Mouse (Mus musculus) kidney, postnatal 0 days (tissue): ENCODE results near the gene Gm44502. TPM values are rescaled to one million over a fixed set of nuclear protein-coding genes. Genes with fewer than 3 reads are reported as not detected.
A peak's percentile ranks its signal among the peaks of the same experiment; 100 is the strongest.

ENCODE experiments used
- ATAC-seq: fragments of 200-750 bp; cut with Nextera tagmentation; replicated peaks from 2 replicates; pipeline ENCODE4 v1.8.0; 2017; ENCODE audit warnings: low read depth, moderate number of reproducible peaks, moderate TSS enrichment, moderate library complexity; ENCODE audit not compliant: low FRiP score
- DNase-seq: peaks from one replicate; pipeline ENCODE4 v3.0.0-alpha.2; 2016; ENCODE audit warnings: low spot score
- H3K27ac ChIP-seq: fragments of 300-500 bp; sonication (generic); 2 replicates; pipeline ENCODE4 v1.5.1; 2014; ENCODE audit warnings: mild to moderate bottlenecking
- H3K27me3 ChIP-seq: fragments of 300-500 bp; sonication (generic); 2 replicates; pipeline ENCODE4 v1.6.1; 2014; ENCODE audit warnings: low read length, mixed read lengths; ENCODE audit not compliant: insufficient read depth
- H3K36me3 ChIP-seq: fragments of 300-500 bp; sonication (generic); 2 replicates; pipeline ENCODE4 v1.6.1; 2014; ENCODE audit warnings: low read length, mixed read lengths; ENCODE audit not compliant: insufficient read depth
- H3K4me1 ChIP-seq: fragments of 300-500 bp; sonication (generic); replicated peaks from 2 replicates; pipeline ENCODE4 v1.6.1; 2014; ENCODE audit warnings: antibody characterized with exemption, low read length, mixed read lengths; ENCODE audit not compliant: insufficient read depth
- H3K4me2 ChIP-seq: fragments of 300-500 bp; sonication (generic); 2 replicates; pipeline ENCODE4 v1.6.1; 2014; ENCODE audit warnings: mild to moderate bottlenecking, low read length, moderate library complexity, mixed read lengths
- H3K4me3 ChIP-seq: fragments of 300-500 bp; sonication (generic); replicated peaks from 2 replicates; pipeline ENCODE4 v1.5.1; 2014; ENCODE audit warnings: low read depth, low read length
- H3K9ac ChIP-seq: fragments of 300-500 bp; sonication (generic); 2 replicates; pipeline ENCODE4 v1.6.1; 2014; ENCODE audit warnings: low read depth, low read length
- H3K9me3 ChIP-seq: fragments of 300-500 bp; sonication (generic); replicated peaks from 2 replicates; pipeline ENCODE4 v1.6.1; 2016; ENCODE audit warnings: low read length, inconsistent platforms, mixed read lengths
- CTCF ChIP-seq: IDR thresholded peaks from 2 replicates; pipeline ENCODE4 v1.5.1; 2016; ENCODE audit warnings: antibody characterized with exemption, low read depth, mild to moderate bottlenecking, moderate library complexity
- WGBS: fragments of 180-500 bp; shearing (Covaris S2); extraction: QIAGEN DNeasy Blood & Tissue Kit; methylation state at CpG from one replicate; pipeline ENCODE4 v1.1.7; 2014; 5-methylcytosine and 5-hydroxymethylcytosine counted together
- polyA plus RNA-seq: library from polyadenylated mRNA; unstranded; fragments of >200 nt; fragmentation: Nextera tagmentation; extraction: Ambion mirVana; gene quantifications from 2 replicates; pipeline ENCODE4 v1.2.1, GENCODE M21; 2015

The Gm44502 gene
- polyA plus RNA-seq, 1 experiment from 2014 or later: not detected

- H3K4me3 ChIP-seq: peak overlapping the region; percentile 68
- no peak for TF ChIP-seq CTCF
- ATAC-seq (peak; percentile 37), DNase-seq (no peak)
- peak overlapping the region; percentile 73 for H3K4me2 ChIP-seq
- H3K4me1 ChIP-seq: peaks cover 18% of the 10 kb centered on the region; the same call in 1 of the 2 replicates
- WGBS: 5% methylated on average over 22 of the region's 22 CpGs
- H3K9me3 ChIP-seq: no peaks in the 10 kb centered on the region
- H3K36me3 ChIP-seq: peaks cover 9% of the 10 kb centered on the region; the same call in 1 of the 2 replicates
- no peaks in the 10 kb centered on the region for H3K27me3 ChIP-seq
- H3K9ac ChIP-seq: peak overlapping the region; percentile 75
- H3K27ac ChIP-seq: peak overlapping the region; percentile 20; the same call in 1 of the 2 replicates
Observed at GRCm38 (mm10) chr15:89428821-89429351, 610 bp downstream of the Gm44502 start.

- Histone ChIP-seq H3K27me3 (no peaks in the 10 kb centered on the region), H3K27ac (no peak overlapping the region), H3K36me3 (peaks cover 9% of the 10 kb centered on the region; the same call in 1 of the 2 replicates), H3K4me3 (peak overlapping the region; percentile 68), H3K9me3 (no peaks in the 10 kb centered on the region), H3K4me1 (peaks cover 18% of the 10 kb centered on the region; the same call in 1 of the 2 replicates), H3K9ac (peak overlapping the region; percentile 75; the same call in 1 of the 2 replicates), H3K4me2 (peak overlapping the region; percentile 73)
- DNase-seq (no peak), ATAC-seq (no peak)
- WGBS: 87% methylated on average over 19 of the region's 19 CpGs
- no peak for TF ChIP-seq CTCF
Observed at GRCm38 (mm10) chr15:89428136-89428790, 1.2 kb downstream of the Gm44502 start.

DNA sequence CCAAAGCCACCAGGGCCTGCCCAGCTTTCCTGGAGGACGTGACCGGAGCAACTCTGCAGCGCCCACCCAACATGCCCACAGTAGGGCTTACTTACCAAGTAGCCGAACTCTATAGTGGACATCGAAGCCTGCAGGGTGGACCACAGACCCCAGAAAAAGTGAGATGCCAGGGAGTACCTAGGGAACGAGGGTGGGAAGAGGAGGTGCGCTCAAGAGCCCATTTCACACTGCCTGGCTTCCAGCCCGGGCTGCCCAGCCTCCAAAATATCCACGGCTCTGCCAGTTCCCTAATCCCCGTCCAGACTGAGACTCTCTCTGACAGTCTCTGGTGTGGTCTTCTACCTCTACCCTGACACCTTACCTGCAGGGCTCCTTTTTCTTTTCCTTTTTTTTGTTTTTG, 2.8 kb downstream of the Gm44502 start:
- Histone ChIP-seq H3K9ac (no peak overlapping the region), H3K27me3 (no peaks in the 10 kb centered on the region), H3K36me3 (peaks cover 9% of the 10 kb centered on the region; the same call in 1 of the 2 replicates), H3K4me1 (peaks cover 18% of the 10 kb centered on the region; the same call in 1 of the 2 replicates), H3K9me3 (no peaks in the 10 kb centered on the region), H3K4me3 (no peak overlapping the region), H3K4me2 (no peak overlapping the region), H3K27ac (no peak overlapping the region)
- no peak for ATAC-seq
- DNase-seq: no peak
- no peak for TF ChIP-seq CTCF
- 95% methylated on average over 10 of the region's 10 CpGs for WGBS

DNA sequence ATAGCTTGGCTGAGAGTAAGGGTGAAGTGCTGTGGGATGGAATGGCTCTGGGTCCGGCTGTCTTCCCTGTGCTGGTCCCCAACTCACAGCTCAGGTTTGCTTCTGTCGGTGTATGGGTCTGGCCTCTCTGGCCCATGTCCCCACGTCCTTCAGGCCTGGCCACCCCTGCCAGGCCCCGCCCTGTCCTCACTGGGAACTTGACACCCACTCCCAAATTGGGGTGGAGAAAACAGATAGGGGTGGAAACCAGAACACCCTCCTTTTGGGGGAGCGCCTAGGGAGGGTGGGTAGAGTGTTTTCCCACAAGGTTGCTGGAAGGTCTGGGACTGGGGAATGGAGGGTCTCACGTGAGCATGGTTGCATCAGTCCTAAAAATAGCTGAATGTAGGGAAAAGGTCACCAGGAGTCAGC, 3.8 kb downstream of the Gm44502 start, which contains the start of gene Cpt1b:
Gene Cpt1b (minus strand): TSS at position 153 of the 411 bp plus-strand sequence.
- Histone ChIP-seq H3K27ac (peak within 1 kb of the TSS; percentile 62; the same call in 1 of the 2 replicates), H3K4me2 (peak within 1 kb of the TSS; percentile 34; the same call in 1 of the 2 replicates), H3K4me3 (no peak within 1 kb of the TSS), H3K9ac (0 out of 2 replicates have a peak within 1 kb of the TSS, but pooled peaks have one; percentile 32), H3K27me3 (no peaks in the 10 kb centered on the region), H3K36me3 (peaks cover 9% of the 10 kb centered on the region; the same call in 1 of the 2 replicates), H3K4me1 (peaks cover 18% of the 10 kb centered on the region; the same call in 1 of the 2 replicates), H3K9me3 (no peaks in the 10 kb centered on the region)
- ATAC-seq: 0 out of 2 replicates have a peak, but pooled peaks have one; percentile 18
- WGBS: 30% methylated on average over 6 of the region's 6 CpGs
- TF ChIP-seq CTCF: no peak
- DNase-seq: peak; percentile 27

- no peaks in the 10 kb centered on the region for H3K27me3 ChIP-seq
- 85% methylated on average over 8 of the region's 8 CpGs for WGBS
- H3K9me3 ChIP-seq: no peaks in the 10 kb centered on the region
- no peak for TF ChIP-seq CTCF
- DNase-seq (no peak), ATAC-seq (no peak)
- no peak overlapping the region for H3K4me3 ChIP-seq
- H3K4me2 ChIP-seq: 0 out of 2 replicates have a peak overlapping the region, but pooled peaks have one; percentile 34
- no peak overlapping the region for H3K27ac ChIP-seq
- H3K4me1 ChIP-seq: peaks cover 15% of the 10 kb centered on the region; the same call in 1 of the 2 replicates
- H3K9ac ChIP-seq: no peak overlapping the region
- H3K36me3 ChIP-seq: peaks cover 9% of the 10 kb centered on the region; the same call in 1 of the 2 replicates
Observed at GRCm38 (mm10) chr15:89424621-89425020, 4.9 kb downstream of the Gm44502 start.

- ATAC-seq: no peak
- Histone ChIP-seq H3K36me3 (peaks cover 12% of the 10 kb centered on the region; the same call in 1 of the 2 replicates), H3K4me1 (peaks cover 7% of the 10 kb centered on the region; the same call in 1 of the 2 replicates), H3K9ac (no peak overlapping the region), H3K4me3 (no peak overlapping the region), H3K4me2 (no peak overlapping the region), H3K9me3 (no peaks in the 10 kb centered on the region), H3K27me3 (no peaks in the 10 kb centered on the region), H3K27ac (no peak overlapping the region)
- DNase-seq: no peak
- no peak for TF ChIP-seq CTCF
- 85% methylated on average over 9 of the region's 9 CpGs for WGBS
Observed at GRCm38 (mm10) chr15:89421938-89422337, 7.6 kb downstream of the Gm44502 start.
